Mouse (Mus musculus) midbrain, embryonic 11.5 days (tissue): ENCODE measurements around the gene Zfyve28. TPM values are rescaled to one million over a fixed set of nuclear protein-coding genes. Genes with fewer than 3 reads are reported as not detected.

Experiments used
- ATAC-seq: fragments of 200-750 bp; cut with Nextera tagmentation; 2 replicates; pipeline ENCODE4 v1.8.0; 2017; ENCODE audit warnings: moderate TSS enrichment, moderate library complexity; ENCODE audit not compliant: low FRiP score
- DNase-seq: peaks from one replicate; pipeline ENCODE4 v3.0.0; 2015; ENCODE audit warnings: low spot score; ENCODE audit errors: missing footprints
- H3K27ac ChIP-seq: fragments of 300-500 bp; sonication (generic); 2 replicates; pipeline ENCODE4 v1.5.1; 2014; ENCODE audit warnings: low read depth, low read length
- H3K27me3 ChIP-seq: fragments of 300-500 bp; sonication (generic); 2 replicates; pipeline ENCODE4 v1.6.1; 2014; ENCODE audit warnings: mild to moderate bottlenecking, low read length, moderate library complexity, mixed read lengths; ENCODE audit not compliant: control insufficient read depth, insufficient read depth
- H3K36me3 ChIP-seq: fragments of 300-500 bp; sonication (generic); 2 replicates; pipeline ENCODE4 v1.6.1; 2014; ENCODE audit warnings: mild to moderate bottlenecking, low read length, moderate library complexity, mixed read lengths; ENCODE audit not compliant: control insufficient read depth, insufficient read depth
- H3K4me1 ChIP-seq: fragments of 300-500 bp; sonication (generic); 2 replicates; pipeline ENCODE4 v1.6.1; 2014; ENCODE audit warnings: low read length; ENCODE audit not compliant: control insufficient read depth, insufficient read depth
- H3K4me2 ChIP-seq: fragments of 300-500 bp; sonication (generic); 2 replicates; pipeline ENCODE4 v1.6.1; 2014; ENCODE audit warnings: mild to moderate bottlenecking, moderate library complexity
- H3K4me3 ChIP-seq: fragments of 300-500 bp; sonication (generic); 2 replicates; pipeline ENCODE4 v1.5.1; 2014; ENCODE audit warnings: low read depth, low read length
- H3K9ac ChIP-seq: fragments of 300-500 bp; sonication (generic); 2 replicates; pipeline ENCODE4 v1.6.1; 2014; ENCODE audit warnings: low read length
- H3K9me3 ChIP-seq: fragments of 300-500 bp; sonication (generic); 2 replicates; pipeline ENCODE4 v1.6.1; 2016; ENCODE audit warnings: low read length; ENCODE audit not compliant: control insufficient read depth
- WGBS: fragments of 180-500 bp; shearing (Covaris S2); extraction: QIAGEN DNeasy Blood & Tissue Kit; methylation state at CpG from one replicate; pipeline ENCODE4 v1.1.7; 2014; 5-methylcytosine and 5-hydroxymethylcytosine counted together
- polyA plus RNA-seq: library from polyadenylated mRNA; unstranded; fragments of >200 nt; fragmentation: Nextera tagmentation; extraction: Ambion mirVana; gene quantifications from 2 replicates; pipeline ENCODE4 v1.2.1, GENCODE M21; 2014

The Zfyve28 gene
- polyA plus RNA-seq, 1 experiment from 2014 or later, result 1.0 TPM

DNA sequence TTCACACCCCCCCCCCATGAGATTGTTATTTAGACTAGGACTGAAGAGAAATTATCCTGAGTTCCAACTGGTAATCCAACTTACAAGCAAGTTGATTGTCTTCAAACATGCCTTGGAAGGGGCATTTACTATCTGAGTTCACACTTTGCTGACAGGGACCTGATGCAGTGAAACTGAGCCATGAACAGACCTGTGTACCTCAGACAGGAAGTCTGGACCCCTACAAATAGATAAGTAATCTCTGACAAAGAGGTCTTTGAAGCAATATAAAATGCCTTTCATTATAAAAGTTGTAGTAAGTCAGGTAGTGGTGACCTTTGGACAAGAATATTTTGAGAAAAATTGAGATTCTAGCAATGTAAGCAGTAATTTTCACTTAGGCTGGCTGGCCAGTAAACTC lies 139.8 kb downstream of the Zfyve28 start:
- no peak for ATAC-seq
- Histone ChIP-seq H3K27me3 (no peaks in the 10 kb centered on the region), H3K9ac (no peak overlapping the region), H3K36me3 (no peaks in the 10 kb centered on the region), H3K27ac (no peak overlapping the region), H3K4me3 (no peak overlapping the region), H3K9me3 (no peaks in the 10 kb centered on the region), H3K4me2 (no peak overlapping the region), H3K4me1 (no peaks in the 10 kb centered on the region)
- DNase-seq, result no peak

DNA sequence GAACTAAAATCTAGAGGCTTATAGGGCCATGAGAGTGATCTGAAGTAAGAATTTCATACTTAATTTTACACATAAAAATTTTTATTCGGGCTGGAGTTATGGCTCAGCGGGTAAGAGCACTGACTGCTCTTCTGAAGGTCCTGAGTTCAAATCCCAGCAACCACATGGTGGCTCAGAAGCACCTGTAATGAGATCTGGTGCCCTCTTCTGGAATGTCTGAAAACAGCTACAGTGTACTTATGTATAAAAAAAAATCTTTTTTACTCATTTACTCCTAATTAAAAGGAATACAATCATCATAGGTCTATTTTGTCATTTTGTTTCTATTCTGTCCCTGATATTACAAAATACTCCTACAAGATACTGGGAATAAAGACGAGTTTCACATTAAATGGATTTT lies 140.7 kb downstream of the Zfyve28 start:
- H3K4me3 ChIP-seq, result no peak overlapping the region
- no peaks in the 10 kb centered on the region for H3K27me3 ChIP-seq
- H3K4me1 ChIP-seq, result no peaks in the 10 kb centered on the region
- H3K27ac ChIP-seq, result no peak overlapping the region
- H3K9ac ChIP-seq, result no peak overlapping the region
- 86% methylated on average over 3 of the region's 3 CpGs for WGBS
- H3K4me2 ChIP-seq, result no peak overlapping the region
- DNase-seq (no peak), ATAC-seq (no peak)
- no peaks in the 10 kb centered on the region for H3K36me3 ChIP-seq
- H3K9me3 ChIP-seq, result no peaks in the 10 kb centered on the region

Other genes with a start within 250 kb of the Zfyve28 start
- gene Poln, start 119.0 kb downstream of the Zfyve28 start, polyA plus RNA-seq, result 0.40 and 1.5 TPM in 2 replicates
- 47.7 and 48.1 TPM in 2 replicates for gene Haus3, start 118.9 kb downstream of the Zfyve28 start, polyA plus RNA-seq
- gene Mxd4, start 100.7 kb downstream of the Zfyve28 start, polyA plus RNA-seq, result 19.3 and 20.8 TPM in 2 replicates
- gene Cfap99, start 151 bp upstream of the Zfyve28 start, polyA plus RNA-seq, result 0.16 TPM in 1 of 2 replicates, not detected in the other
- gene Rnf4, start 47.8 kb upstream of the Zfyve28 start, polyA plus RNA-seq, result 190 and 205 TPM in 2 replicates
- gene Fam193a, start 81.5 kb upstream of the Zfyve28 start, polyA plus RNA-seq, result 14.4 and 15.3 TPM in 2 replicates
- gene Tnip2, start 225.5 kb upstream of the Zfyve28 start, polyA plus RNA-seq, result 4.4 and 5.5 TPM in 2 replicates
- gene Sh3bp2, start 237.4 kb upstream of the Zfyve28 start, polyA plus RNA-seq, result 7.0 and 12.4 TPM in 2 replicates